Comparison of ENCODE assay signal across 26 mouse cellular contexts in the genomic region with DNA sequence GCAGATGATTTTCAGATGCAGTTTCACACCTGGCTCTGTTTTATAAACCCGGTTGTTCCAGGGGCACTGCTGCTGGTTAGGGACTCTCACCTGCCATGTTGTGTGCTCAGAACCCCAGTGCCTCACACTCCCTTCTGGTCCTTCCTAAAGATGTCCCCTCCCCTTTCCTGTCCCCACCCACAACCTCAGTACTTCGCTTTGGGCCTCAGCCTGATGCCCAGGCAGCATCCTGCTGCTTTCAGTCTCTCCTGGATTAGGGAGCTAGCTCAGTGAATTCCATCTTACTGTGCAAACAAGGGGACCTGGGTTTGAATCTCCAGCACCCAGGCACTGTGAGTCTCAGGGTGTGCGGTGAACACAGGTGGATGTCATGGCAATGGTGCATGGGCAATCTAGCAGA. TPM values are rescaled to one million over a fixed set of nuclear protein-coding genes. Genes with fewer than 3 reads are reported as not detected.
DNase-seq lines count a peak whose midpoint lies in the region; ATAC-seq lines count a peak whose summit lies in the region.
"Had no signal": no experiment of that assay in that cellular context is flagged by ENCODE, and none has a peak within 500 bp of the region (broad histone marks: within the 10 kb centered on the region; RNA-seq: fewer than 3 reads in every experiment).

No protein-coding gene starts in this region.

- peaks cover 4% of the 10 kb centered on the region; the same call in 1 of the 2 replicates for H3K9me3 ChIP-seq in embryonic facial prominence, embryonic 10.5 days
- H3K9me3 ChIP-seq: embryonic facial prominence, embryonic 15.5 days; forebrain, embryonic 15.5 days; heart, embryonic 13.5 days; midbrain, embryonic 13.5 days; stomach, embryonic 15.5 days had no signal

- H3K4me3 ChIP-seq in embryonic facial prominence, embryonic 10.5 days = no peak overlapping the region
- H3K4me3 ChIP-seq: embryonic facial prominence, embryonic 15.5 days; forebrain, embryonic 15.5 days; heart, embryonic 13.5 days; limb, embryonic 12.5 days; midbrain, embryonic 13.5 days; neural tube, embryonic 12.5 days; stomach, embryonic 15.5 days had no signal

- peaks cover 93% of the 10 kb centered on the region for H3K27me3 ChIP-seq in embryonic facial prominence, embryonic 10.5 days (replicated peaks; ENCODE audit: low read depth, poor library complexity, severe bottlenecking)

- no peaks in the 10 kb centered on the region for H3K36me3 ChIP-seq in embryonic facial prominence, embryonic 10.5 days (replicated peaks)
- H3K36me3 ChIP-seq: embryonic facial prominence, embryonic 15.5 days; forebrain, embryonic 15.5 days; heart, embryonic 13.5 days; limb, embryonic 12.5 days; midbrain, embryonic 13.5 days; neural tube, embryonic 12.5 days; stomach, embryonic 15.5 days had no signal

- H3K27ac ChIP-seq in embryonic facial prominence, embryonic 10.5 days (replicated peaks) = no peak overlapping the region
- H3K27ac ChIP-seq: embryonic facial prominence, embryonic 15.5 days; forebrain, embryonic 15.5 days; heart, embryonic 13.5 days; limb, embryonic 12.5 days; midbrain, embryonic 13.5 days; neural tube, embryonic 12.5 days; stomach, embryonic 15.5 days had no signal

- 66% methylated on average over 3 of the region's 3 CpGs for whole genome bisulfite sequencing in embryonic facial prominence, embryonic 10.5 days

- peak; percentile 0 for DNase-seq in layer of hippocampus, adult 9-11 months
- no peak for DNase-seq in layer of hippocampus, adult 9-10 months (ENCODE audit: low spot score)
- peak; percentile 20 to 21 for DNase-seq in B cell, adult 2 months
- peak; percentile 40 to 41 for DNase-seq in thymus, postnatal 10 days (ENCODE audit: low spot score in 2 of 2)
- DNase-seq in embryonic facial prominence, embryonic 10.5 days (ENCODE audit: low spot score) = no peak
- DNase-seq in kidney, adult 9 months = no peak
- no peak for DNase-seq in frontal cortex, postnatal 10 days (ENCODE audit: low spot score in 2 of 2)
- DNase-seq: cerebellum, adult 8-10 months; cerebellum, postnatal 36 days; gastrocnemius, postnatal 14 days; heart, adult 18-20 months; kidney, adult 2 months; liver, postnatal 0 days; right cerebral cortex, postnatal 25 days had no signal

- peaks cover 13% of the 10 kb centered on the region for H3K4me1 ChIP-seq in embryonic facial prominence, embryonic 10.5 days

- ATAC-seq in activated CD4-positive, CD25-positive, alpha-beta regulatory T cell, adult 4 months = peak; percentile 16
- ATAC-seq: forebrain, embryonic 15.5 days; liver, postnatal 0 days; lung, postnatal 0 days; midbrain, embryonic 13.5 days had no signal

RNA-seq across cellular contexts. Expression of a gene that starts 4.1 kb away (rescaled TPM):
- 100 to 1,000 TPM in 1 of 2 experiments, 10 to 100 TPM in 1; 68.0 to 148 TPM for polyA plus RNA-seq in activated CD4-positive, CD25-positive, alpha-beta regulatory T cell, adult 4 months (2017; shearing (Covaris generic))
- 0.56 and 1.1 TPM in 2 replicates for polyA plus RNA-seq in embryonic facial prominence, embryonic 10.5 days (2016; fragmentation: Nextera tagmentation; extraction: Ambion mirVana)

RNA-seq across cellular contexts. Expression of a gene that starts 9.9 kb away (rescaled TPM):
- 1,000 to 10,000 TPM in 1 of 2 experiments, 100 to 1,000 TPM in 1; 892 to 1,228 TPM for polyA plus RNA-seq in activated CD4-positive, CD25-positive, alpha-beta regulatory T cell, adult 4 months (2017; shearing (Covaris generic))
- polyA plus RNA-seq in embryonic facial prominence, embryonic 10.5 days (2016; fragmentation: Nextera tagmentation; extraction: Ambion mirVana) = 1.3 and 1.7 TPM in 2 replicates

RNA-seq across cellular contexts. Expression of a gene that starts 19.9 kb away (rescaled TPM):
- polyA plus RNA-seq in activated CD4-positive, CD25-positive, alpha-beta regulatory T cell, adult 4 months (2017; shearing (Covaris generic)) = 100 to 1,000 TPM; 320 to 348 TPM
- polyA plus RNA-seq in embryonic facial prominence, embryonic 10.5 days (2016; fragmentation: Nextera tagmentation; extraction: Ambion mirVana) = 0.57 and 0.93 TPM in 2 replicates

RNA-seq across cellular contexts. Expression of a gene that starts 20.1 kb away (rescaled TPM):
- polyA plus RNA-seq in activated CD4-positive, CD25-positive, alpha-beta regulatory T cell, adult 4 months (2017; shearing (Covaris generic)) = 100 to 1,000 TPM; 134 to 207 TPM
- 2.8 and 2.9 TPM in 2 replicates for polyA plus RNA-seq in embryonic facial prominence, embryonic 10.5 days (2016; fragmentation: Nextera tagmentation; extraction: Ambion mirVana)

RNA-seq across cellular contexts. Expression of a gene that starts 31.2 kb away (rescaled TPM):
- polyA plus RNA-seq in activated CD4-positive, CD25-positive, alpha-beta regulatory T cell, adult 4 months (2017; shearing (Covaris generic)) = 10 to 100 TPM; 57.3 to 70.9 TPM
- not detected in 2 replicates for polyA plus RNA-seq in embryonic facial prominence, embryonic 10.5 days (2016; fragmentation: Nextera tagmentation; extraction: Ambion mirVana)
- polyA plus RNA-seq: C2C12; forebrain, embryonic 15.5 days; heart, embryonic 13.5 days; hindbrain, embryonic 11.5 days; limb, embryonic 12.5 days; liver, embryonic 11.5 days; midbrain, embryonic 13.5 days; neural tube, embryonic 12.5 days had no signal

Comparison
In these comparisons a context has a peak if more than half of its experiments do, and no peak if none do; other contexts are left out.
1. DNase-seq: peak in layer of hippocampus, adult 9-11 months (single experiment), B cell, adult 2 months (2 of 2) and thymus, postnatal 10 days (2 of 2); none in layer of hippocampus, adult 9-10 months (single experiment), embryonic facial prominence, embryonic 10.5 days (single experiment), kidney, adult 9 months (single experiment) and frontal cortex, postnatal 10 days (0 of 2).
2. RNA of a gene that starts 4.1 kb away (polyA plus RNA-seq): 68.0 to 148 TPM in activated CD4-positive, CD25-positive, alpha-beta regulatory T cell, adult 4 months; 0.56 to 1.1 TPM in embryonic facial prominence, embryonic 10.5 days; every median in the first group is over 10 times any median in the second.
3. RNA of a gene that starts 9.9 kb away (polyA plus RNA-seq): 892 to 1,228 TPM in activated CD4-positive, CD25-positive, alpha-beta regulatory T cell, adult 4 months; 1.3 to 1.7 TPM in embryonic facial prominence, embryonic 10.5 days; every median in the first group is over 100 times any median in the second.
4. RNA of a gene that starts 19.9 kb away (polyA plus RNA-seq): 320 to 348 TPM in activated CD4-positive, CD25-positive, alpha-beta regulatory T cell, adult 4 months; 0.57 to 0.93 TPM in embryonic facial prominence, embryonic 10.5 days; every median in the first group is over 100 times any median in the second.